Mouse (Mus musculus) bone marrow, adult 2 months (tissue): ENCODE measurements around the gene Cwh43. TPM values are rescaled to one million over a fixed set of nuclear protein-coding genes. Genes with fewer than 3 reads are reported as not detected.

Experiments used
- H3K27ac ChIP-seq: fragments of 200-500 bp; 2 replicates; pipeline ENCODE4 v1.5.1; 2012; ENCODE audit warnings: low read depth, mild to moderate bottlenecking, control low read depth, inconsistent platforms, low read length; ENCODE audit not compliant: control insufficient read depth, poor library complexity, insufficient read depth
- H3K4me1 ChIP-seq: fragments of 200-500 bp; 2 replicates; pipeline ENCODE4 v1.6.1; 2011; ENCODE audit warnings: low read length; ENCODE audit not compliant: control insufficient read depth, insufficient read depth
- H3K4me3 ChIP-seq: fragments of 200-500 bp; replicated peaks from 2 replicates; pipeline ENCODE3; 2011; ENCODE audit warnings: mild to moderate bottlenecking, low read depth, low read length, control low read depth; ENCODE audit not compliant: control insufficient read depth
- CTCF ChIP-seq: fragments of 200-500 bp; IDR thresholded peaks from 2 replicates; pipeline ENCODE4 v1.5.1; 2011; ENCODE audit warnings: low read length, control low read depth; ENCODE audit not compliant: control insufficient read depth, insufficient read depth
- POLR2A ChIP-seq: fragments of 200-500 bp; IDR thresholded peaks from 2 replicates; pipeline ENCODE4 v1.6.1; 2011; ENCODE audit warnings: low read depth, mild to moderate bottlenecking, control low read depth, low read length, borderline replicate concordance; ENCODE audit not compliant: control insufficient read depth
- WGBS: fragments of 180-500 bp; shearing (Covaris S2); methylation state at CpG from one replicate; pipeline ENCODE4 v1.1.7; 2018; 5-methylcytosine and 5-hydroxymethylcytosine counted together
- polyA plus RNA-seq: library from polyadenylated mRNA; stranded (reverse); fragments of >200 nt; gene quantifications from 2 replicates; pipeline ENCODE4 v1.2.4, GENCODE M21; 2011; ENCODE audit warnings: low replicate concordance; ENCODE audit not compliant: missing spikeins, insufficient read depth, insufficient read length

The Cwh43 gene
- polyA plus RNA-seq, 1 experiment, result not detected

DNA sequence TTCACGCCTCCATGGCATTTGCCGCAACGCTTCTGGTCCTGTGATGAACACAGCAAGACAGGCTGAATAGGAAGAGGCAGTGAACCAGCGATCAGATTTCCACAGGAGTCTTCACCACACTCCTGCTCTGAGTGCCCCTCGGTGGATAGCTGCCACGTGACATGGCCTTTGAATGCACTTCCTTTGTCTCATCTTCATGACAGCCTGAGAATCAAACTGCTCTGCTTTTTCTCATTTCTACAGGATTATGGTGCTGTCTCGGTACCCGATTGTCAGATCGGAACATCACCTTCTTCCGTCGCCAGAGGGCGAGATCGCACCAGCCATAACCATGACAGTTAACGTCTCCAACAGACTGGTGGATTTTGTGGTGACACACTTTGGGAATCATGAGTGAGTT is 25.7 kb downstream of the Cwh43 start:
- TF ChIP-seq CTCF (peak; percentile 62), POLR2A (no peak)
- 25% methylated on average over 14 of the region's 14 CpGs for WGBS
- Histone ChIP-seq H3K27ac (no peak overlapping the region), H3K4me3 (no peak overlapping the region), H3K4me1 (no peaks in the 10 kb centered on the region)

DNA sequence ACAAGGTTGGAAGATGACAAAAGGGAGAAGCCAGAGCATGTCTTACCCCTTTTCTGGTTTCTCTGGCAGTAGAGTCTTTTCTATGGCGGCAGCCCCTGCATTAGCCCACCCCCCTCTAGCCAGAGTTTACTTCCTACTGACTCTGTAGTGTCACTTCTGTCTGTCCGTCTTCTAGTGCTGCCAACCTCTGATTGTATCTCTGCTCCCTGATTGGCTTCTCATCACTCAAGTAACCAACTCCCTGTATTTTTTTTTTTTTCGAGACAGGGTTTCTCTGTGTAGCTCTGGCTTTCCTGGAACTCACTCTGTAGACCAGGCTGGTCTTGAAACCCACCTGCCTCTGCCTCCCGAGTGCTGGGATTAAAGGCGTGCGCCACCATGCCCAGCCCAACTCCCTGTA is 26.9 kb downstream of the Cwh43 start:
- WGBS, result 60% methylated on average over 6 of the region's 6 CpGs
- H3K27ac ChIP-seq, result no peak overlapping the region
- H3K4me3 ChIP-seq, result no peak overlapping the region
- no peak for TF ChIP-seq CTCF
- TF ChIP-seq POLR2A, result no peak
- no peaks in the 10 kb centered on the region for H3K4me1 ChIP-seq

DNA sequence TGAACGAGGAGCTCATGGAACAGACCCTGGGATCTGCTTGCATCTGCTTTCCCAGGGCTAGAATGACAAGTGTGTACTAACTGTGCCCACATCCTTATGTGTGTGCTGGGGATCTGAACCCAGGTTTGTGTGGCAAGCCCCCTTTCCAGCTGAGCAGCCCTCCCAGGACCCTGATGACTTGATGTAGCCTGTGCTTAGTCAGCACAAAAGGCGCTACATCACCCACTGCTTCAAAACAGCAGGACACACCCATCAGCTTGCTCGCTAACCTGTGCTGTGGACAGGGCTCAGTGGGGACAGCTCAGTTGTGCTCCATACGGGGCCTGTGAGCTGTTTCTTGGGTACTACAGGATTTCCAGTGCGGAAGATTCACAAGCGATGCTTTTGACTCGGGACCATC is 28.9 kb downstream of the Cwh43 start:
- Histone ChIP-seq H3K27ac (no peak overlapping the region), H3K4me1 (no peaks in the 10 kb centered on the region), H3K4me3 (no peak overlapping the region)
- WGBS, result 78% methylated on average over 7 of the region's 7 CpGs
- TF ChIP-seq CTCF, result no peak
- TF ChIP-seq POLR2A, result no peak

DNA sequence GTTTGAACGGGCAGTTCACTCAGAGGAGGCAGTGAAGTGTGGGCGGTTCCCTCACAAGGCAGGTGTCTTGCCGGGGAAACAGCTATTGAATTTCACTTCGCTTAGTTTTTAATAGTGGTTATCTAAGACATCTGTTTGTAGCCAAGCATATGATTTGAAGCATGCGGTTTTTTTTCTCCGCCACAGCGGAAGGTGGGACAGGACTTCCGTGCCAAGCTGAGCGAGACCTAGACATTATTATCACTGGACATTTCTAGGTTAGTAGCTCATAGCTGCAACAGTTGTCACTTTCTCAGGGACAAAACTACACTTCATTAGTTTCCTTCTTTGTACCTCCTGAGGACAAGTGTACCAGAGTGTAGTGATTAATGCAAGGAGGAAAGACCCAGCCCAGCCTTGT is 36.3 kb downstream of the Cwh43 start:
- TF ChIP-seq CTCF (no peak), POLR2A (no peak)
- no peak overlapping the region for H3K4me3 ChIP-seq
- H3K27ac ChIP-seq, result no peak overlapping the region
- no peaks in the 10 kb centered on the region for H3K4me1 ChIP-seq
- WGBS, result 86% methylated on average over 9 of the region's 9 CpGs

DNA sequence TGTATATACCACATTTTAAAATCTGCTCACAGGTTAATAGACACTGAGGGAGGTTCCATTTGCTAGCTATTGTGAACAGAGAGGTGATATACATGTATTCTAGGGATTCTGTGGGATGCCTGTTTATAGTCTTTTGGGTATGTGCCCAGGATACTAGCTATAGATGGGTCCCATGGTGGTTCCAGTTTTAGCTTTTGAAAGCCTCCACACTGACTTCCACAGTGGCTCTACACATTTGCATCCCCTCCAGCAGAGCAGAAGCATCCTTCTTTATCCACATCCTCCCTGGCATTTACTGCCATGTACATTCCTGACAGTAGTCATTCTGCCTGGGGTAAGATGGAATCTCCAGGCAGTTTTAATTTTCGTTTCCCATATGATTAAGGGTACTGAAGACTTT is 44.4 kb downstream of the Cwh43 start:
- WGBS, result 62% methylated on average over 1 of the region's 1 CpGs
- Histone ChIP-seq H3K4me1 (no peaks in the 10 kb centered on the region), H3K4me3 (no peak overlapping the region), H3K27ac (no peak overlapping the region)
- TF ChIP-seq CTCF (no peak), POLR2A (no peak)

DNA sequence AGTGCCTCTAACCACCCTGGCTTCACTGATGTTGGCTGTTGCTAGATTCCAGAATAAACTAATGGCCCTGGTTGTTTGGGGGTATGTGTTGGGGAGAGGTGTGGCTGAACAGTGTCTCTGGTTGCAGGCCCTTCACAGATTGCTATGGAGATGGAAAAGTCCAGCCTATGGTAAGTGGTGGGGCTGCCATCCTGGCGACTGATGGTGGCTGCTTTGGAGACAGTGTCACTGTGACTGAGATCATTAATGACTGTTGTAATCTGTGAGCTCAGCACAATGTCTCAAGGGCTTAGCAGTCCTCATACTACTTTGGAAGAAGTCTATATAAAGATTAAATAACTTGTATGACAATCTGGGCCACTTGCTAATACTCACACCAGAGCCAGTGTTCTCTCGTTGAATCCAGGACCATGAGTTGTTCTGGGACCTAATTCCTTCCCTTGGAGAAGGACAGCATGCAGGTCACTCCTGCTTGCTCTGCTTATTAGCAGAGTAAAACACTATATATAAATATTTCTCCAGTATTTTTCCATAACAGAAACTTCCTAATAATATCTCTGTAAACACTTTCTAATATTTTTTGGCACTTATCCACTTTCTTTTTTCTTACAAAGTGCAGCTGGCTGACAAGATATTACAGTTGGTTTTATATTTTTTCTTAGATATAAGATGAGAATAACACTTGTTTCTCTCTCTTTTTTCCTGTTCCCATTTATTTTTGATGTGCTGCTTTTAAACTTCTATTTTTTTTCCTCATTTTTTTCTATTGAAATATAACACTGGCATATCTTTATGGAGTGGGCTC is 48.8 kb downstream of the Cwh43 start:
- TF ChIP-seq POLR2A, result no peak
- no peak for TF ChIP-seq CTCF
- Histone ChIP-seq H3K4me3 (no peak overlapping the region), H3K4me1 (no peaks in the 10 kb centered on the region), H3K27ac (no peak overlapping the region)
- WGBS, result 71% methylated on average over 2 of the region's 2 CpGs

DNA sequence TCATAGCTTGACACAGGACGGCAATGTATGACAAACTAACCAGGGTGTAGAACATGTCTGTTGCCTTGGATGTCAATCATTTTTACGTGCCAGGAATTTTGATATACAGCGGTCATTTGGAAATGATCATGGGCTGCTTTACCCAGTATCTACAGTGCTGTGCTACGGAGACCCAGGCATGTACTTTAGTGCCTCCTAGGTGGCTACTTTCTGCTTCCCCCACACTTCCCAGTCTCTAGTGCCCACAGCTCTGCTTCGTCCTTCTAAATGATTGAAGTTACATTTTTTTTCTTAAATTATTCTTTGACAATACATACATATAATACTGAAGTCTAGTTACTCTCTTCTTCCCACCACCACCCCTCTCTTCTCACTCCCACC is 49.4 kb downstream of the Cwh43 start:
- WGBS, result 82% methylated on average over 5 of the region's 5 CpGs
- H3K4me1 ChIP-seq, result no peaks in the 10 kb centered on the region
- no peak overlapping the region for H3K4me3 ChIP-seq
- TF ChIP-seq POLR2A (no peak), CTCF (no peak)
- no peak overlapping the region for H3K27ac ChIP-seq

DNA sequence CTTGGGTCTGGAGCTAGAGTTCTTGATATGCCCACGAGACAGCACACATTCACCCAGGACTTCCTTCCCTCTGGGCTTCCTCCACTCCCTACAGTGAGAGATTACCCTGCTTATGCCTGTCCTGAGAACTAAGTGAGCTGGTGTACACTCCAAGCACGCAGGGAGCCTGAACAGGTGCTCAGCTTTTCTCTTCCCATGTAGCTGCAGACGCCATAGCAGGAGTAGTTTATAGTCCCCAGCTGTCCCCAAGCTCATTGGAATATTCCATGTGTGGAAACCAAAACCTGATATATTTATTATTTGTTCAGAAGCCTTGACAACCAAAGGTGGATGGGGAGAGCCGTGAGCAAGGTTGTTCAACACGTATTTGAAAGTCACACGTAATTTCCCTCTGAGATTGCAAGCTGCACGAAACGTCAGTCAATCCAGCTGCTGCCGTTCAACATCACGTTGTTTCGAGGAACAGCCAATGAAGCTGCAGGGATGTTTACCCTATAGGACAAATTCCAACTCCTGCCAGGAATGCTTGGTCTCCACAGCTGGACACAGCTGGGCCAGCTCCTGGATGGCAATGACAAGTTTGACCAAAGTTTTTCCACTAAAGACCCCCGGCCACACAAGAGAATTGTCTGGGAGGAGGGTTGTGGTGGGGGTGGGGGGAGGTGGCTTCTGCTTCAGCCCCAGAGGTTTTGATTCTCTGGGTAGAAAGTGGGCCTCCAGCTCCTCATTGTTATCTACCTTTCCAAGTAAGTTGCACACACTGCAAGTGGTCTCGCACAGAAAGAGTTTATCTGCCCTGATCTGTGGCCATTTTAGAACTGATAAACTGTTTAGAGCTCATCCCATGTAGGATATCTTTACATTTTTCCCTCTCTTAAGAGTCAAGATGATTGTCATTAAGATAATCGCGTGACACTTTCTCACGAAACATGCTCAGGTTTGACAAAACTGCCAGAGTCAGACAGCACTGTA is 62.9 kb downstream of the Cwh43 start:
- Histone ChIP-seq H3K4me3 (no peak overlapping the region), H3K27ac (no peak overlapping the region), H3K4me1 (no peaks in the 10 kb centered on the region)
- no peak for TF ChIP-seq POLR2A
- WGBS, result 80% methylated on average over 16 of the region's 16 CpGs
